Mouse (Mus musculus): ENCODE measurements around the gene Vps39. TPM values are rescaled to one million over a fixed set of nuclear protein-coding genes. Genes with fewer than 3 reads are reported as not detected.

Gene Vps39
- 24.9 and 27.7 TPM in 2 replicates for polyA plus RNA-seq (2011; ENCODE audit: insufficient read length, low read depth, missing spikeins)

GRCm38 (mm10) chr2:120352682-120353646, at the start of gene Vps39:
TSS of gene Vps39 (minus strand) at chr2:120353137.
- TF ChIP-seq CTCF (IDR thresholded peaks at IDR 0.05; ENCODE audit: borderline replicate concordance, insufficient read depth, low read length) = no peak
- peak; percentile 77 for TF ChIP-seq POLR2A (IDR thresholded peaks at IDR 0.05; ENCODE audit: low read depth, low read length)
- Histone ChIP-seq H3K4me3 (ENCODE audit: insufficient read depth, low read length) (peak within 1 kb of the TSS; percentile 96), H3K27ac (ENCODE audit: insufficient read depth, low read length) (no peak within 1 kb of the TSS), H3K4me1 (ENCODE audit: control insufficient read depth, insufficient read depth, low read length) (0 out of 2 replicates have a peak, but pooled peaks cover 4% of the 10 kb centered on the region)

- H3K27ac ChIP-seq (ENCODE audit: insufficient read depth, low read length) = no peak overlapping the region
- no peaks in the 10 kb centered on the region for H3K4me1 ChIP-seq (ENCODE audit: control insufficient read depth, insufficient read depth, low read length)
- no peak for TF ChIP-seq POLR2A (IDR thresholded peaks at IDR 0.05; ENCODE audit: low read depth, low read length)
- TF ChIP-seq CTCF (IDR thresholded peaks at IDR 0.05; ENCODE audit: borderline replicate concordance, insufficient read depth, low read length) = no peak
- no peak overlapping the region for H3K4me3 ChIP-seq (ENCODE audit: insufficient read depth, low read length)
Observed at GRCm38 (mm10) chr2:120397951-120398350, 45.0 kb upstream of the Vps39 start.

GRCm38 (mm10) chr2:120392406-120392805, 39.5 kb upstream of the Vps39 start:
- Histone ChIP-seq H3K4me1 (ENCODE audit: control insufficient read depth, insufficient read depth, low read length) (no peaks in the 10 kb centered on the region), H3K4me3 (ENCODE audit: insufficient read depth, low read length) (no peak overlapping the region), H3K27ac (ENCODE audit: insufficient read depth, low read length) (no peak overlapping the region)
- TF ChIP-seq POLR2A (IDR thresholded peaks at IDR 0.05; ENCODE audit: low read depth, low read length) (no peak), CTCF (IDR thresholded peaks at IDR 0.05; ENCODE audit: borderline replicate concordance, insufficient read depth, low read length) (no peak)

GRCm38 (mm10) chr2:120390934-120391333, 38.0 kb upstream of the Vps39 start:
- Histone ChIP-seq H3K4me3 (ENCODE audit: insufficient read depth, low read length) (no peak overlapping the region), H3K4me1 (ENCODE audit: control insufficient read depth, insufficient read depth, low read length) (no peaks in the 10 kb centered on the region), H3K27ac (ENCODE audit: insufficient read depth, low read length) (no peak overlapping the region)
- no peak for TF ChIP-seq POLR2A (IDR thresholded peaks at IDR 0.05; ENCODE audit: low read depth, low read length)
- no peak for TF ChIP-seq CTCF (IDR thresholded peaks at IDR 0.05; ENCODE audit: borderline replicate concordance, insufficient read depth, low read length)

GRCm38 (mm10) chr2:120389376-120389775, 36.4 kb upstream of the Vps39 start:
- Histone ChIP-seq H3K4me3 (ENCODE audit: insufficient read depth, low read length) (no peak overlapping the region), H3K27ac (ENCODE audit: insufficient read depth, low read length) (no peak overlapping the region), H3K4me1 (ENCODE audit: control insufficient read depth, insufficient read depth, low read length) (no peaks in the 10 kb centered on the region)
- TF ChIP-seq CTCF (IDR thresholded peaks at IDR 0.05; ENCODE audit: borderline replicate concordance, insufficient read depth, low read length) (no peak), POLR2A (IDR thresholded peaks at IDR 0.05; ENCODE audit: low read depth, low read length) (no peak)

GRCm38 (mm10) chr2:120387291-120387690, 34.4 kb upstream of the Vps39 start:
- H3K27ac ChIP-seq (ENCODE audit: insufficient read depth, low read length) = no peak overlapping the region
- no peak overlapping the region for H3K4me3 ChIP-seq (ENCODE audit: insufficient read depth, low read length)
- TF ChIP-seq POLR2A (IDR thresholded peaks at IDR 0.05; ENCODE audit: low read depth, low read length) = no peak
- no peak for TF ChIP-seq CTCF (IDR thresholded peaks at IDR 0.05; ENCODE audit: borderline replicate concordance, insufficient read depth, low read length)
- no peaks in the 10 kb centered on the region for H3K4me1 ChIP-seq (ENCODE audit: control insufficient read depth, insufficient read depth, low read length)

- Histone ChIP-seq H3K27ac (ENCODE audit: insufficient read depth, low read length) (no peak overlapping the region), H3K4me3 (ENCODE audit: insufficient read depth, low read length) (no peak overlapping the region), H3K4me1 (ENCODE audit: control insufficient read depth, insufficient read depth, low read length) (no peaks in the 10 kb centered on the region)
- TF ChIP-seq CTCF (IDR thresholded peaks at IDR 0.05; ENCODE audit: borderline replicate concordance, insufficient read depth, low read length) = no peak
- TF ChIP-seq POLR2A (IDR thresholded peaks at IDR 0.05; ENCODE audit: low read depth, low read length) = no peak
Observed at GRCm38 (mm10) chr2:120386264-120386663, 33.3 kb upstream of the Vps39 start.

GRCm38 (mm10) chr2:120373858-120374257, 20.9 kb upstream of the Vps39 start:
- H3K4me3 ChIP-seq (ENCODE audit: insufficient read depth, low read length) = no peak overlapping the region
- no peak for TF ChIP-seq POLR2A (IDR thresholded peaks at IDR 0.05; ENCODE audit: low read depth, low read length)
- TF ChIP-seq CTCF (IDR thresholded peaks at IDR 0.05; ENCODE audit: borderline replicate concordance, insufficient read depth, low read length) = no peak
- no peak overlapping the region for H3K27ac ChIP-seq (ENCODE audit: insufficient read depth, low read length)
- no peaks in the 10 kb centered on the region for H3K4me1 ChIP-seq (ENCODE audit: control insufficient read depth, insufficient read depth, low read length)

- Histone ChIP-seq H3K4me3 (ENCODE audit: insufficient read depth, low read length) (no peak overlapping the region), H3K27ac (ENCODE audit: insufficient read depth, low read length) (no peak overlapping the region), H3K4me1 (ENCODE audit: control insufficient read depth, insufficient read depth, low read length) (no peaks in the 10 kb centered on the region)
- TF ChIP-seq POLR2A (IDR thresholded peaks at IDR 0.05; ENCODE audit: low read depth, low read length) (no peak), CTCF (IDR thresholded peaks at IDR 0.05; ENCODE audit: borderline replicate concordance, insufficient read depth, low read length) (no peak)
Observed at GRCm38 (mm10) chr2:120367416-120368207, 14.7 kb upstream of the Vps39 start.

Data from embryonic fibroblast, embryonic 13.5 days (primary cell).